Mouse (Mus musculus) layer of hippocampus, postnatal 36 days (tissue): Measurements from ENCODE around the gene Klhdc8b. TPM values are rescaled to one million over a fixed set of nuclear protein-coding genes. Genes with fewer than 3 reads are reported as not detected.

Experiments
- DNase-seq, 2 experiments: peaks; one replicate each; pipeline ENCODE4 v3.0.0; 2022
- total RNA-seq, 2 experiments: library from RNA; stranded (reverse); gene quantifications; 2 replicates each; pipeline ENCODE4 v1.2.3; 2021

Klhdc8b gene
- total RNA-seq, 2 experiments from 2014 or later = 16.6 to 18.1 TPM

GRCm38 (mm10) chr9:108481520-108482210 lies 20.3 kb upstream of the Klhdc8b start:
- no peak for DNase-seq

GRCm38 (mm10) chr9:108480813-108481519 lies 19.6 kb upstream of the Klhdc8b start:
- DNase-seq = no peak

GRCm38 (mm10) chr9:108479721-108480351 lies 18.5 kb upstream of the Klhdc8b start, which contains the start of gene Lamb2:
TSS of gene Lamb2 (plus strand) at chr9:108479736.
- DNase-seq = no peak

GRCm38 (mm10) chr9:108479241-108479640 lies 17.9 kb upstream of the Klhdc8b start:
- no peak for DNase-seq

GRCm38 (mm10) chr9:108478638-108479156 lies 17.3 kb upstream of the Klhdc8b start:
- no peak for DNase-seq

GRCm38 (mm10) chr9:108474528-108474927 lies 13.1 kb upstream of the Klhdc8b start:
- no peak for DNase-seq

- no peak for DNase-seq
Observed at GRCm38 (mm10) chr9:108469845-108470244, 8.5 kb upstream of the Klhdc8b start.

- no peak for DNase-seq
Observed at GRCm38 (mm10) chr9:108469430-108469829, 8.0 kb upstream of the Klhdc8b start.

- DNase-seq = no peak
Observed at GRCm38 (mm10) chr9:108466219-108466618, 4.8 kb upstream of the Klhdc8b start.

GRCm38 (mm10) chr9:108463713-108464112 lies 2.3 kb upstream of the Klhdc8b start:
- DNase-seq = no peak

- DNase-seq = no peak
Observed at GRCm38 (mm10) chr9:108462192-108462591, 811 bp upstream of the Klhdc8b start.

- no peak for DNase-seq
Observed at GRCm38 (mm10) chr9:108461675-108462074, 294 bp upstream of the Klhdc8b start.

GRCm38 (mm10) chr9:108460319-108461178 lies 832 bp downstream of the Klhdc8b start, which contains the start of gene Ccdc71:
TSS of gene Ccdc71 (plus strand) at chr9:108460527.
- DNase-seq = peak; percentile 84 to 85

GRCm38 (mm10) chr9:108459939-108460318 lies 1.5 kb downstream of the Klhdc8b start:
- no peak for DNase-seq

- no peak for DNase-seq
Observed at GRCm38 (mm10) chr9:108456953-108457352, 4.4 kb downstream of the Klhdc8b start.

- no peak for DNase-seq
Observed at GRCm38 (mm10) chr9:108455747-108456571, 5.4 kb downstream of the Klhdc8b start.

- no peak for DNase-seq
Observed at GRCm38 (mm10) chr9:108454429-108454828, 7.0 kb downstream of the Klhdc8b start.

GRCm38 (mm10) chr9:108453458-108453857 lies 7.9 kb downstream of the Klhdc8b start:
- no peak for DNase-seq

GRCm38 (mm10) chr9:108452911-108453310 lies 8.5 kb downstream of the Klhdc8b start:
- no peak for DNase-seq

- peak; percentile 83 to 85 for DNase-seq
Observed at GRCm38 (mm10) chr9:108452291-108452906, 9.0 kb downstream of the Klhdc8b start.
